Mouse (Mus musculus): ENCODE data around the gene Gzmm. TPM values are rescaled to one million over a fixed set of nuclear protein-coding genes. Genes with fewer than 3 reads are reported as not detected.
A peak's percentile ranks its signal among the peaks of the same experiment; 100 is the strongest.
"Not testable (repeated sequence)": the region's sequence is repeated elsewhere in the genome, so short reads cannot be mapped to it uniquely, and the experiment has no call there.

The Gzmm gene
- total RNA-seq, 1 experiment = 2.5 TPM

GRCm38 (mm10) chr10:79700676-79701075 is 11.9 kb downstream of the Gzmm start:
- H3K36me3 ChIP-seq (ENCODE audit: control insufficient read depth, insufficient read depth, low read length, poor library complexity, severe bottlenecking) = 0 out of 2 replicates have a peak, but pooled peaks cover 2% of the 10 kb centered on the region
- in situ Hi-C loops (cut with MboI; ENCODE audit: low sequenced_read_pairs in 2 of 2, unreplicated experiment in 2 of 2) = no loop called here
- no peak overlapping the region for H3K9ac ChIP-seq (ENCODE audit: insufficient read depth, low read depth, low read length, poor library complexity, severe bottlenecking)
- H3K27ac ChIP-seq (ENCODE audit: insufficient read depth, low read depth, low read length, poor library complexity, severe bottlenecking) = no peak overlapping the region
- H3K9me3 ChIP-seq (ENCODE audit: control insufficient read depth, insufficient read depth, low read depth, low read length) = no peaks in the 10 kb centered on the region
- H3K4me3 ChIP-seq (ENCODE audit: insufficient read depth in 1 of 2, low read depth in 1 of 2, low read length in 2 of 2, poor library complexity in 1 of 2, severe bottlenecking in 1 of 2) = no peak overlapping the region
- no peak for TF ChIP-seq HCFC1 (IDR thresholded peaks at IDR 0.05; ENCODE audit: borderline replicate concordance, insufficient read depth, low read length)
- TF ChIP-seq ZNF384 (IDR thresholded peaks at IDR 0.05; ENCODE audit: low read depth, low read length) = no peak
- no peak for TF ChIP-seq MAFK (IDR thresholded peaks at IDR 0.05; ENCODE audit: insufficient read depth, low read depth, low read length)
- no peak for TF ChIP-seq ZC3H11A (IDR thresholded peaks at IDR 0.05; ENCODE audit: borderline replicate concordance, low read depth, low read length)
- TF ChIP-seq CHD2 (IDR thresholded peaks at IDR 0.05; ENCODE audit: low read depth, low read length) = no peak
- peaks cover 2 to 8% of the 10 kb centered on the region in 2 experiments; a peak in 1 of 4 replicates for H3K4me1 ChIP-seq (ENCODE audit: control insufficient read depth in 2 of 2, insufficient read depth in 2 of 2, low read length in 2 of 2, poor library complexity in 1 of 2)
- no peak for DNase-seq (ENCODE audit: low read depth, low spot score)

DNA sequence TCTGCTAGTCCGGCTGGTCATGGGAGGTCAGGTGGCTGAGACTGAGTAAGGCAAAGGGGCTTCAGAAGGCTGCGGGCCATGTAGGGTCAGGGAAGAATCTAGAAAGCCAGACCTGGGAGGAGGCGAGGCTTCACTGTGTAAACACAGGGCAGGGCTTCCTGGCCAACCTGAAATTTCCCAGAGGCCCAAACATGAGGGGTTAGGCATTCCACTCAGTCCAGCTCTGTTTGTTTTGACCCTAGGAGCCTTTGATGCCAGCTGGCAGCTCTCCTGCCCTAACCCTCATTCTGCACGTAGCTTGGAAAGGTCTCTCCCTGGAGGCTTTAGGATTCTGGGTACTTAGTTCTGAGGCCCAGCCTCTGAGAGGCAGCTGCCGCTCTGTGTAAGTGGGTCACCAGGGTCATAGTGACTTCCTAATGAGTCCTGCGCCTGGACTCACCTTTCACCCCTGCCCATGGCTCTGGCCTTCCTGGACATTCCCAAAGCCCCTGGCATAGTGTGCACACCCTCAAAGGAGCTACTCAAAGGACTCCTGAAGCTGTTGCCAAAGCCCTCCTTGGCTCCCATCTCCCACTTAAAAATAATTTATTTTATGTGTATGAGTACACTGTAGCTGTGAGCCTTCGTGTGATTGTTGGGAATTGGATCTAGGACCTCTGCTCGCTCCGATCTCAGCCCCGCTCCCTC is 12.8 kb downstream of the Gzmm start:
- H3K4me1 ChIP-seq (ENCODE audit: control insufficient read depth in 2 of 2, insufficient read depth in 2 of 2, low read length in 2 of 2, poor library complexity in 1 of 2) = peaks cover 4 to 13% of the 10 kb centered on the region in 2 experiments; a peak in 2 of 4 replicates
- H3K9me3 ChIP-seq (ENCODE audit: control insufficient read depth, insufficient read depth, low read depth, low read length) = no peaks in the 10 kb centered on the region
- no peak overlapping the region for H3K9ac ChIP-seq (ENCODE audit: insufficient read depth, low read depth, low read length, poor library complexity, severe bottlenecking)
- DNase-seq (ENCODE audit: low read depth, low spot score) = no peak
- no peak for TF ChIP-seq HCFC1 (IDR thresholded peaks at IDR 0.05; ENCODE audit: borderline replicate concordance, insufficient read depth, low read length)
- no peak for TF ChIP-seq ZC3H11A (IDR thresholded peaks at IDR 0.05; ENCODE audit: borderline replicate concordance, low read depth, low read length)
- no peak for TF ChIP-seq ZNF384 (IDR thresholded peaks at IDR 0.05; ENCODE audit: low read depth, low read length)
- no peak for TF ChIP-seq CHD2 (IDR thresholded peaks at IDR 0.05; ENCODE audit: low read depth, low read length)
- TF ChIP-seq MAFK (IDR thresholded peaks at IDR 0.05; ENCODE audit: insufficient read depth, low read depth, low read length) = no peak
- H3K4me3 ChIP-seq (ENCODE audit: insufficient read depth in 1 of 2, low read depth in 1 of 2, low read length in 2 of 2, poor library complexity in 1 of 2, severe bottlenecking in 1 of 2) = no peak overlapping the region
- in situ Hi-C loops (cut with MboI; ENCODE audit: low sequenced_read_pairs in 2 of 2, unreplicated experiment in 2 of 2) = no loop called here
- no peak overlapping the region for H3K27ac ChIP-seq (ENCODE audit: insufficient read depth, low read depth, low read length, poor library complexity, severe bottlenecking)
- H3K36me3 ChIP-seq (ENCODE audit: control insufficient read depth, insufficient read depth, low read length, poor library complexity, severe bottlenecking) = peaks cover 5% of the 10 kb centered on the region; the same call in 1 of the 2 replicates

GRCm38 (mm10) chr10:79702970-79703369 is 14.2 kb downstream of the Gzmm start:
- in situ Hi-C loops (cut with MboI; ENCODE audit: low sequenced_read_pairs in 2 of 2, unreplicated experiment in 2 of 2); H3K9me3 ChIP-seq (ENCODE audit: control insufficient read depth, insufficient read depth, low read depth, low read length); DNase-seq (ENCODE audit: low read depth, low spot score); H3K36me3 ChIP-seq (ENCODE audit: control insufficient read depth, insufficient read depth, low read length, poor library complexity, severe bottlenecking); H3K4me3 ChIP-seq (ENCODE audit: insufficient read depth in 1 of 2, low read depth in 1 of 2, low read length in 2 of 2, poor library complexity in 1 of 2, severe bottlenecking in 1 of 2); H3K9ac ChIP-seq (ENCODE audit: insufficient read depth, low read depth, low read length, poor library complexity, severe bottlenecking); H3K27ac ChIP-seq (ENCODE audit: insufficient read depth, low read depth, low read length, poor library complexity, severe bottlenecking): not testable (repeated sequence)
- peaks cover 9 to 22% of the 10 kb centered on the region in 2 experiments; a peak in 3 of 4 replicates for H3K4me1 ChIP-seq (ENCODE audit: control insufficient read depth in 2 of 2, insufficient read depth in 2 of 2, low read length in 2 of 2, poor library complexity in 1 of 2)

DNA sequence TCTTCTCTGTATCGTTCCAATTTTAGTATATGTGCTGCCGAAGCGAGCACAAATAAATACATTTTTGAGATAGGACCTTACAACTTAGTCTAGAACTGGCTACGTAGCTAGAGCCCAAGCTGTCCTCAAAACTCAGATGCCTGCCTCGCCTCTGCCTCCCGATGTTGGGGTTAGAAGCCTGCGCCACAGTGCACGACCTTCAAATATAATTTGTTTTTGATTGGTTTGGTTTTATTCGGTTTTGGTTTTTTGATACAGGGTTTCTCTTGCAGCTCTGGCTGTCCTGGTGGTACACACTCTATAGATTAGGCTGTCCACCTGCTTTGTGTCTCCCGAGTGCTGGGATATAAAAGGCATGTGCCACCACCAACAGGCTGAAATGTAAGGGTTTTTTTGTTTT is 14.7 kb downstream of the Gzmm start:
- peaks cover 9 to 23% of the 10 kb centered on the region in 2 experiments; a peak in 3 of 4 replicates for H3K4me1 ChIP-seq (ENCODE audit: control insufficient read depth in 2 of 2, insufficient read depth in 2 of 2, low read length in 2 of 2, poor library complexity in 1 of 2)
- no peak for DNase-seq (ENCODE audit: low read depth, low spot score)
- TF ChIP-seq ZC3H11A (IDR thresholded peaks at IDR 0.05; ENCODE audit: borderline replicate concordance, low read depth, low read length) = no peak
- TF ChIP-seq ZNF384 (IDR thresholded peaks at IDR 0.05; ENCODE audit: low read depth, low read length) = no peak
- no peak for TF ChIP-seq MAFK (IDR thresholded peaks at IDR 0.05; ENCODE audit: insufficient read depth, low read depth, low read length)
- TF ChIP-seq HCFC1 (IDR thresholded peaks at IDR 0.05; ENCODE audit: borderline replicate concordance, insufficient read depth, low read length) = no peak
- TF ChIP-seq CHD2 (IDR thresholded peaks at IDR 0.05; ENCODE audit: low read depth, low read length) = no peak
- H3K27ac ChIP-seq (ENCODE audit: insufficient read depth, low read depth, low read length, poor library complexity, severe bottlenecking) = no peak overlapping the region
- peak overlapping the region in 1 of 2 experiments; percentile 56; a peak in 2 of 4 replicates for H3K4me3 ChIP-seq (ENCODE audit: insufficient read depth in 1 of 2, low read depth in 1 of 2, low read length in 2 of 2, poor library complexity in 1 of 2, severe bottlenecking in 1 of 2)
- H3K36me3 ChIP-seq (ENCODE audit: control insufficient read depth, insufficient read depth, low read length, poor library complexity, severe bottlenecking) = peaks cover 11% of the 10 kb centered on the region; the same call in 1 of the 2 replicates
- H3K9me3 ChIP-seq (ENCODE audit: control insufficient read depth, insufficient read depth, low read depth, low read length) = no peaks in the 10 kb centered on the region
- in situ Hi-C loops (cut with MboI; ENCODE audit: low sequenced_read_pairs in 2 of 2, unreplicated experiment in 2 of 2) = no loop called here
- peak overlapping the region; percentile 41; the same call in 1 of the 2 replicates for H3K9ac ChIP-seq (ENCODE audit: insufficient read depth, low read depth, low read length, poor library complexity, severe bottlenecking)
